Comparison of ENCODE assay signal across 9 mouse cellular contexts in the genomic region with DNA sequence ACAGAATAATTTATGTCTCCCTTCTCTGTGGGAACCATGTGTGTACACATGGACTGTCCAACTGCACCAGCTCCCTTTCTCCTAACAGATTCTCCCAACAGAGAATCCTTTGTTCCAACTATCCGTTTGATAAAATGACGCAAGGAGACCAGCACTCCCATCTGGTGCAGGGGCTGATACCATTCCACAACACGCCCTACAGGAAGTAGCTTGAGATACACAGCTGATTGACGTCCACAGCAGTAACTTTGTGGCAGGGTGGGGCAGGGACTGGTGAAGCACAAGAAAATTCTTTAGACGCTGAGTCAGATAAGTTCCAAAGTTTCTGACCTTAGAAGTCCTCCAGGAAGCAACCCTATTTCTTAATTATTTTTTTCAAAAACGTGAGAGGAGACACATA.
DNase-seq lines count a peak whose midpoint lies in the region; ATAC-seq lines count a peak whose summit lies in the region.
"Had no signal": no experiment of that assay in that cellular context is flagged by ENCODE, and none has a peak within 500 bp of the region (broad histone marks: within the 10 kb centered on the region; RNA-seq: fewer than 3 reads in every experiment).

No protein-coding gene starts in this region.

- H3K4me3 ChIP-seq in heart, embryonic 11.5 days (ENCODE audit: low read depth, low read length), result no peak overlapping the region
- H3K4me3 ChIP-seq in liver, embryonic 16.5 days (ENCODE audit: low read depth, low read length), result no peak overlapping the region
- H3K4me3 ChIP-seq: embryonic facial prominence, embryonic 12.5 days had no signal

- 30% methylated on average over 6 of the region's 6 CpGs for WGBS in heart, embryonic 11.5 days (ENCODE audit: insufficient replicate concordance)
- WGBS in liver, embryonic 16.5 days (ENCODE audit: insufficient replicate concordance), result 16% methylated on average over 6 of the region's 6 CpGs

- H3K4me1 ChIP-seq in heart, embryonic 11.5 days (ENCODE audit: control insufficient read depth, insufficient read depth, low read length), result peaks cover 32% of the 10 kb centered on the region
- peaks cover 10% of the 10 kb centered on the region for H3K4me1 ChIP-seq in liver, embryonic 16.5 days (ENCODE audit: control insufficient read depth, low read depth, low read length)
- H3K4me1 ChIP-seq: embryonic facial prominence, embryonic 12.5 days had no signal

- H3K27ac ChIP-seq in heart, embryonic 11.5 days (ENCODE audit: low read depth, low read length), result 0 out of 2 replicates have a peak overlapping the region, but pooled peaks have one; percentile 25
- no peak overlapping the region for H3K27ac ChIP-seq in liver, embryonic 16.5 days (ENCODE audit: low read length)
- H3K27ac ChIP-seq: embryonic facial prominence, embryonic 12.5 days had no signal

- H3K9ac ChIP-seq in heart, embryonic 11.5 days (ENCODE audit: low read depth, low read length), result no peak overlapping the region
- no peak overlapping the region for H3K9ac ChIP-seq in liver, embryonic 16.5 days (ENCODE audit: low read depth, low read length)
- H3K9ac ChIP-seq: embryonic facial prominence, embryonic 12.5 days had no signal

- no peaks in the 10 kb centered on the region for H3K9me3 ChIP-seq in heart, embryonic 11.5 days (replicated peaks; ENCODE audit: control insufficient read depth, low read length)
- no peaks in the 10 kb centered on the region for H3K9me3 ChIP-seq in liver, embryonic 16.5 days (replicated peaks; ENCODE audit: control insufficient read depth, low read length)
- H3K9me3 ChIP-seq: embryonic facial prominence, embryonic 12.5 days had no signal

- peak; percentile 68 for ATAC-seq in heart, embryonic 11.5 days (replicated peaks; ENCODE audit: insufficient number of reproducible peaks, low FRiP score, low TSS enrichment)
- ATAC-seq in liver, embryonic 16.5 days (ENCODE audit: low read depth), result peak; percentile 78
- no peak for ATAC-seq in CD4-positive, CD25-positive, alpha-beta regulatory T cell, adult 4 months

- no peaks in the 10 kb centered on the region for H3K27me3 ChIP-seq in heart, embryonic 11.5 days (ENCODE audit: control insufficient read depth, insufficient read depth, low read length)
- no peaks in the 10 kb centered on the region for H3K27me3 ChIP-seq in liver, embryonic 16.5 days (ENCODE audit: control insufficient read depth, insufficient read depth, low read depth, low read length)
- H3K27me3 ChIP-seq: embryonic facial prominence, embryonic 12.5 days had no signal

- peak; percentile 36 for DNase-seq in adrenal gland, adult 2 months
- DNase-seq in adrenal gland, postnatal 14 days, result no peak
- DNase-seq in ES-CJ7 (ENCODE audit: low read depth, low spot score), result peak; percentile 22
- DNase-seq in thymus, postnatal 10 days (ENCODE audit: low spot score in 2 of 2), result no peak
- no peak for DNase-seq in spleen, postnatal 4 days (ENCODE audit: low spot score in 2 of 2)

- H3K4me2 ChIP-seq in heart, embryonic 11.5 days, result no peak overlapping the region
- H3K4me2 ChIP-seq in liver, embryonic 16.5 days (ENCODE audit: low read depth, low read length), result no peak overlapping the region
- H3K4me2 ChIP-seq: embryonic facial prominence, embryonic 12.5 days had no signal

- no peaks in the 10 kb centered on the region for H3K36me3 ChIP-seq in heart, embryonic 11.5 days (ENCODE audit: control insufficient read depth, insufficient read depth, low read length)
- no peaks in the 10 kb centered on the region for H3K36me3 ChIP-seq in liver, embryonic 16.5 days (ENCODE audit: control insufficient read depth, insufficient read depth)
- H3K36me3 ChIP-seq: embryonic facial prominence, embryonic 12.5 days had no signal

Comparison
In these comparisons a context has a peak if more than half of its experiments do, and no peak if none do; other contexts are left out.
1. DNase-seq: peak in adrenal gland, adult 2 months (single experiment) and ES-CJ7 (single experiment); none in adrenal gland, postnatal 14 days (single experiment), thymus, postnatal 10 days (0 of 2) and spleen, postnatal 4 days (0 of 2).